Mouse (Mus musculus): ENCODE measurements at regions not wholly inside any gene's neighbourhood (a gene's known extent, or its start where the extent isn't known, plus 50 kb on each side); places are given as distances from the start of the nearest gene placed in this dataset.
"Not testable (repeated sequence)": the region's sequence is repeated elsewhere in the genome, so short reads cannot be mapped to it uniquely, and the experiment has no call there.

GRCm38 (mm10) chr15:41283199-41283598 lies 1149.0 kb downstream of the 9330182O14Rik start:
- DNase-seq (ENCODE audit: low spot score) = no peak

GRCm38 (mm10) chr15:41286809-41287413 lies 1152.7 kb downstream of the 9330182O14Rik start:
- no peak for DNase-seq (ENCODE audit: low spot score)

GRCm38 (mm10) chr15:41297419-41297818 lies 1163.3 kb downstream of the 9330182O14Rik start:
- DNase-seq (ENCODE audit: low spot score) = no peak

- no peak for DNase-seq (ENCODE audit: low spot score)
Measured at GRCm38 (mm10) chr15:41306638-41307037, 1172.5 kb downstream of the 9330182O14Rik start.

DNA sequence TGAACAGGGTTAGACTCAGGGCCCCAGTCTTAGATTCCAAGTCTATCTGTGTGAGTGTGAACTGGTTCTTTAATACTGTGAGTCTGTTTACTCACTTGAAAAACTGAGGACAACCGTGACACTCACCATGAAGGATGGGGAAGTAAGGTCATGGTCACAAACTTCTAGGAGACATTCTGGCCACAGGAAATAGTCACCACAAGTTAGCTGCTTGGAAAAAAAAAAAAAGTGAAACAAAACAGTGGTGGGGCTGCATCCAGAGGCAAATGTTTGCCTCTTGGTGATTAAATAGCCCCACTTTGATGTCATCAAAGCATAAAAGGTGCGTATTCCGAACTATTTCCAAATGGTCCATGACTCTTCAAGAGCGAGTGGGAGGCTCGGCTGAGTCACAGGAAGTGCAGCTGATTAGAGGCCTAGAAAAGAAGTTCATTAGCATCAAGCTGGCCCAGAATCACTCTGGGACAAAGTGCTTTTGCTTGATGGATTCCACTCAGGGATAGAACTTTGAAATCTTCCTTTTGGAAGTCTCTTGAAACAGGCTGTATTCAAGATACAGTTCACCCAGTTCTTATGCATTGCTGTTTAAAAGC lies 1177.7 kb downstream of the 9330182O14Rik start:
- DNase-seq (ENCODE audit: low spot score) = no peak

- DNase-seq (ENCODE audit: low spot score) = no peak
Measured at GRCm38 (mm10) chr15:41314916-41315315, 1180.8 kb downstream of the 9330182O14Rik start.

DNA sequence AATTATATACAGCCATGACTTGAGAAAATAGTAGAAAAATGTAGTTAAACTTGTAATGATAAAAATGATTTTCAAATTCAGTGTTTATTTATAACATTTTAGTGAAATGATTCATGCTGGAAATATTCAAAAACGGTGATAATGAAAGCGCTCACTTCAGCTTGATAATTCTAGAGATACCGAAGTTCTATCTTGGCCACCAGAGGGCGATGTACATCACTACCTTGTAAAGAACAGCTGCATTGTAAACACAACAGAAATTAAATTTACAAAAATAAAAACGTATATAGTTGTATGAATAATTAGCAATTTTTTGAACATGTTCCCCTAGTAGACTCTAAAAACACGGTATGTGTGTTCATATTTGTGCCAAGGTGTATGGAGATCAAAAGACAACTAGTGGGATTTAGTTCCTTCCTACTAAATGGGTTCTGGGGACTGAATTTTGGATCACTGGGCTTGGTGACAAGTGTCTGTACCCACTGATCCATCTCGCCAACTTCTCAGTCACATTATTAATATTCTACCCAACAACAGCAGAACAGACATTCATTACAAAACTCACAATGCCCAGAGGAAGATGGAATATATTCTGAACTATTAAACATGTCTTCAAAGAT lies 1191.6 kb downstream of the 9330182O14Rik start:
- peak; percentile 71 for DNase-seq (ENCODE audit: low spot score)

DNA sequence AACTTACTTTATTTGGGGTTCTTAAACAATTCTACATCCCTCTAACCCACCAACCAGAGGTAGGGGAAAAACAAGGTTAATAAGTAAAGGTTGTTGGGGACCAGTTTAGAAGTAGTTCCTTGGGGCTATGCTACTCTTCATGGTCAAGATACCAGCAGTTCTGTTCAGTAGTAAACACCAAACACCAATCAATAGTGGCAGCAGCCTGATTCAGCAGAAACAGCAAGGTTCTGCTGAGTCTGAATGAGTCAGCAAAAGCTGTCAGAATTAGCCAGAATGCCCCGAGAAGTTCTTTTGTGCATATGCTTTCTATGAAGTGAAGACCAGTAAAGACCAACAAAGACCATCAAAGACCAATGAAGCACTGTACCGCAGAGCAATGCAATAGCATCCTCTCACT lies 1195.1 kb downstream of the 9330182O14Rik start:
- DNase-seq (ENCODE audit: low spot score) = no peak

DNA sequence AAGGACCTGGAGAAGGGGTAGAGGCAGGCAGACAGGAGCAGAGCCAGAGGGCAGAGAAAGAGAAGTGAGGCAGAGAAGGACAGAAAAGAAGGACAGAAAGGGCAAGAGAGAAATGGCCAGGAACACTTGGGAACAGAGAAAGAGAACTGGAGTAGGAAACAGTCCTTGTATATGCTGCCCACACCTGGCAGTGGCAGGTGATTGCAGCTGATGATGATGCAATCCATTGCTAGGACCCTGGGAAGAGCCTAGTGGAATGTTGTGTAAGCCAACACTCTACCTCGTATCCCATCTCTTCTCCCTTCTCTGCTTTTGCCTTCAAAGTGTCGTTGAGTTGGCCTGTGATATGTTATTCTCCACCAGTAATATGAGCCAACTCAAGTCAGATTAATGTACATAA lies 1195.9 kb downstream of the 9330182O14Rik start:
- no peak for DNase-seq (ENCODE audit: low spot score)

DNA sequence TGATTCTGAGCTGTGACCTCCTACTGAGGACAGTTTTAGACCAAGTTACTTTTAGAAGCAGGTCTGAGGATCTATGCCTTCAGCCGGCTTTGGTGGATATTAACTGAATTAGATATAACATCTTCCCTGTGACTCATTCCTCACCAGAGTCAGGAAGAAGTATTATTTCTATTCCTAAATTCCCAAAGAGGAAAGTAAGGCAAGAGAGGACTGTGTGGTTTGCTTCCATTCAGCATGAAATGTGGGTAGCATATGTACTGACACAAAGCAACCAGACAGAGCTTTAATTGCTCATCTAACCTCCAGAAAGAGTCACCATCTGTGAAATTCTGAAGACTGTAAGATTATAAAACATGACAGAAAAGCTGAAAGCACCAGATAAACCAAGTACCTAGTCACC lies 1198.3 kb downstream of the 9330182O14Rik start:
- DNase-seq (ENCODE audit: low spot score) = no peak

GRCm38 (mm10) chr15:41333165-41333564 lies 1199.0 kb downstream of the 9330182O14Rik start:
- no peak for DNase-seq (ENCODE audit: low spot score)

DNA sequence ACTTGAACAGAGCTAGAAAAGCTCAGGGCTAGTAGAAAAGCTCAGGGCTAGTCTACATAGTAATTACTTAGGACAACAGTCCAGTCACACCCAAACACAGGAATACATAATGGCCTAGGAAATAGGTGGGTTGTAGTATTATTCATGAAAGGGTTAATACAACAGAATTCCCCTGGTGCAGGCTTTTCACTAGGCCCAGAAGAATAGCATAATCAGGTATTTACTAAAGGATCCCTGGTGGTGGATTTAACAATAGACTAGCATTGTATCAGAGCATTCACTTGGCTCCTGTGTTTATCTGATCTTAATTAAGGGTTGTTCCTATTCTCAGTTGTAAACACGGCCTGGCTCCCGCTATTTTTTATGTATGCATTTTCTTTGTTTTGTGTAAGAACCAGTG lies 1206.5 kb downstream of the 9330182O14Rik start:
- not testable (repeated sequence) for DNase-seq (ENCODE audit: low spot score)

DNA sequence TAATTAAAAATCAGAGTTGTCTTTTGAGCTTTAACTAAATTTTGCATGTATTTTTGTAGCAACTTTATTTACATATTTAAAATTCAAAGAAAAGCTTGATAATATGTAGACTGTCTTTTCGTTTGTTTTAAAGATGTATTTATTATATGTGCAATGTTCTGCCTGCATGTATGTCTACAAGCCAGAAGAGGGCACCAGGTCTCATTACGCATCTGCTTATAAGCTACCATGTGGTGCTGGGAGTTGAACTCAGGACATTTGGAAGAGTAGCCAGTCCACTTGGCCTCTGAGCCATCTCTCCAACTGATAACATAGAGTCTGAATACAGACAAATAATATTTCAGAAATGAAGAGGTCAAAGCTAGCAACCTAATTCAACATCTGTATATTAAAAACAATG lies 1211.4 kb downstream of the 9330182O14Rik start:
- no peak for DNase-seq (ENCODE audit: low spot score)

- DNase-seq (ENCODE audit: low spot score) = no peak
Measured at GRCm38 (mm10) chr15:41347221-41347620, 1213.1 kb downstream of the 9330182O14Rik start.

DNA sequence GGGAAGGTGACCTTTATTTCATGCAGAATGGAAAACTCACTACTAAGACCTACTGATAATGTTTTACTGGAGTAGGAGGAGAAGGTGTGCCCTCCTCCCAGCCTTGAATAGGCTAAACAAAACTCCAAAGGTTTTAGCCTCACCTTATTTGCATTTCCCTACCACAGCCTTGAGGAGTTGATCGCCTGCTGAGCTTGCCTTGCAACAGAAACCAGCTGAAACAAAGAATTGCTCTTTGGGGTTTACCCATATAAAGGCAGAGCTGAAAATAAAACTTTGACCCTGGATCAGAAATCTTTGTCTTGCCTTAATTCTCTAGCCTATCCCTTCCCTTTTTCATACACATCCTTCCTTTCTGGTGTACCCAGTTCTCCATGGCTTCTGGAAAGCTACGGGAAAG lies 1218.0 kb downstream of the 9330182O14Rik start:
- DNase-seq (ENCODE audit: low spot score) = no peak

GRCm38 (mm10) chr15:41359276-41359675 lies 1225.1 kb downstream of the 9330182O14Rik start:
- no peak for DNase-seq (ENCODE audit: low spot score)

- no peak for DNase-seq (ENCODE audit: low spot score)
Measured at GRCm38 (mm10) chr15:41374669-41375068, 1240.5 kb downstream of the 9330182O14Rik start.

DNA sequence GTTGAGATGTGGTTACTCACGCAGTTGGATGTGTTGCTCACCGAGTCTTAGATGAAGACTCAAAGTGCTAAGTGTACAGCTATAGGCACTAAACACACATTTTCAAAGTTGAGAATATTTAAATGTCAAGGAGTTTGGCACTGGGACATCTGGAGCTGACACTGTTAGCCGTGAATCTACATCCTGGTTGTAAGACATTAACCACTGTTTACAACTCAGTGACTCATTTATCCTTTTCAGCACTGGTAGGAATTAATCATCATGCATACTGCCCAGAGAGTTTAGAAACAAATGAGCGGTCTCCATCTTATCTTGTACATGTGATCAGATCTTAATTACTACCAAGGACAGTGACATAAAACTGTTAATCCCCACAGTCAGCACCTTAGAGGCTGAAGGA lies 1241.7 kb downstream of the 9330182O14Rik start:
- no peak for DNase-seq (ENCODE audit: low spot score)

DNA sequence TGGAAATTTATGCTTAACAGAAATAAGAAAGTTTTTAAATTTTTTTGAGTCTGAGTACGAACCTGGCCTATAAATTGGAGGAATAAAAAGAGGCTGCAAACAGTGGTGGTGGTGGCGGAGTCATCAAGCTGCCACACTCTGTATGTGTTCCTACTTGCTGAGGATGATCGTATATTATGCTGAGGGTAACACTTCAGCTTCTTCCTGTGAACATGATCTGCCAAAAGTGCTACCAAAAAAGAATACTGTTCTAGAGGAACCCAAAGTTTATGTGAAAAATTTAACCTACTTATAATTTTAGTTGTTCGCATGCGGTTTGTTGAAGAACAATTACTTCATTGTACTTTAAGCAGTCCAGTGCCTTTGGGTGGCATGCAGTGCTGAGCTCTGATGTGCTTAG lies 1245.5 kb downstream of the 9330182O14Rik start:
- no peak for DNase-seq (ENCODE audit: low spot score)

GRCm38 (mm10) chr15:41380429-41380828 lies 1246.3 kb downstream of the 9330182O14Rik start:
- DNase-seq (ENCODE audit: low spot score) = no peak

DNA sequence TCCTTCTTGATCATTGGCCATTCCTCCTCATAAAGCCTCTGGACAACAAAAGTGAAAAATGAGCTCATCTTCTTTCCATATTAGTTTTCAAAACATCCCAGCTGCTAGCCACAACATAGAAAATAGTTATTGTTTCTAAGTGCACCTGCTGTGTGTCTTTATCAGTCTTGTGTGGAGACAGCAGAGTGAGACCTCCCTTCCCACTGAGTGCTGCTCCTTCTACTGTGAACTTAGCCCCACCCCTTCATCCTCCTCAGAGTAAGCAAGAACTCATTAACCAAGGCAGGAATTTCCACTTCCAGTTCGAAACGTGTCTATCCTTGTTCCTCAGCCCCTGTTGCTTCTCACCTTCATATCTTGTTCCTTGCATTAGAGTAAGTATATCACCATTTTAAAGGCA lies 1256.5 kb downstream of the 9330182O14Rik start:
- DNase-seq (ENCODE audit: low spot score) = no peak
